In genomic region chr13:97681228-97681987, GRCm38 (mm10) we compare ENCODE assay signal across 12 mouse cellular contexts.
DNase-seq lines count a peak whose midpoint lies in the region; ATAC-seq and TF ChIP-seq lines count a peak whose summit lies in the region.
"Had no signal": no experiment of that assay in that cellular context is flagged by ENCODE, and none has a peak within 500 bp of the region (broad histone marks: within the 10 kb centered on the region; RNA-seq: fewer than 3 reads in every experiment).

No protein-coding gene starts in this region.

- H3K4me1 ChIP-seq in lung, embryonic 14.5 days (ENCODE audit: insufficient read depth), result peaks cover 11% of the 10 kb centered on the region
- no peaks in the 10 kb centered on the region for H3K4me1 ChIP-seq in lung, adult 2 months (ENCODE audit: control insufficient read depth, insufficient read depth, low read length)
- peaks cover 7% of the 10 kb centered on the region; the same call in 1 of the 2 replicates for H3K4me1 ChIP-seq in intestine, embryonic 16.5 days (ENCODE audit: control insufficient read depth, insufficient read depth, low read length)

- no peaks in the 10 kb centered on the region for H3K27me3 ChIP-seq in lung, embryonic 14.5 days (ENCODE audit: insufficient read depth, low read length)
- no peaks in the 10 kb centered on the region for H3K27me3 ChIP-seq in intestine, embryonic 16.5 days (replicated peaks; ENCODE audit: control insufficient read depth, insufficient read depth, low read length)
- H3K27me3 ChIP-seq: hindbrain, embryonic 15.5 days had no signal

- TF ChIP-seq POLR2A in lung, adult 2 months (IDR thresholded peaks at IDR 0.05; ENCODE audit: borderline replicate concordance, extremely low read depth, low read depth, low read length), result no peak

- WGBS in lung, embryonic 14.5 days, result 26% methylated on average over 6 of the region's 6 CpGs
- 63% methylated on average over 6 of the region's 6 CpGs for WGBS in lung, adult 2 months
- WGBS in intestine, embryonic 16.5 days, result 40% methylated on average over 6 of the region's 6 CpGs

- TF ChIP-seq CTCF in lung, embryonic 14.5 days (IDR thresholded peaks at IDR 0.05; ENCODE audit: low read depth), result no peak
- no peak for TF ChIP-seq CTCF in lung, adult 2 months (IDR thresholded peaks at IDR 0.05; ENCODE audit: insufficient read depth, low read length)

- no peaks in the 10 kb centered on the region for H3K36me3 ChIP-seq in lung, embryonic 14.5 days (ENCODE audit: insufficient read depth)
- no peaks in the 10 kb centered on the region for H3K36me3 ChIP-seq in intestine, embryonic 16.5 days (ENCODE audit: control insufficient read depth, insufficient read depth, low read length)
- H3K36me3 ChIP-seq: hindbrain, embryonic 15.5 days had no signal

- ATAC-seq in lung, embryonic 14.5 days (ENCODE audit: insufficient read depth), result peak; percentile 58
- ATAC-seq in intestine, embryonic 16.5 days, result peak; percentile 48; the same call in 1 of the 2 replicates

- no peak overlapping the region for H3K9ac ChIP-seq in lung, embryonic 14.5 days
- no peak overlapping the region for H3K9ac ChIP-seq in intestine, embryonic 16.5 days (ENCODE audit: low read depth, low read length)
- H3K9ac ChIP-seq: hindbrain, embryonic 15.5 days had no signal

- H3K4me3 ChIP-seq in lung, embryonic 14.5 days (ENCODE audit: low read depth, low read length), result no peak overlapping the region
- H3K4me3 ChIP-seq in lung, adult 2 months (replicated peaks; ENCODE audit: extremely low read depth, low read depth, low read length), result no peak overlapping the region
- no peak overlapping the region for H3K4me3 ChIP-seq in intestine, embryonic 16.5 days (ENCODE audit: low read length)
- H3K4me3 ChIP-seq: hindbrain, embryonic 15.5 days had no signal

- no peak overlapping the region for H3K4me2 ChIP-seq in lung, embryonic 14.5 days
- no peak overlapping the region for H3K4me2 ChIP-seq in intestine, embryonic 16.5 days (ENCODE audit: low read depth, low read length)
- H3K4me2 ChIP-seq: hindbrain, embryonic 15.5 days had no signal

- no peak overlapping the region; the same call in 1 of the 2 replicates for H3K27ac ChIP-seq in lung, embryonic 14.5 days (ENCODE audit: low read depth)
- H3K27ac ChIP-seq in intestine, embryonic 16.5 days (ENCODE audit: low read length), result 0 out of 2 replicates have a peak overlapping the region, but pooled peaks have one; percentile 20
- H3K27ac ChIP-seq: hindbrain, embryonic 15.5 days had no signal

- DNase-seq in embryo, embryonic 10.5 days (ENCODE audit: low spot score), result peak; percentile 25
- DNase-seq in embryo, embryonic 9.5 days (ENCODE audit: extremely low spot score), result no peak
- peak; percentile 59 for DNase-seq in lung, embryonic 14.5 days
- no peak for DNase-seq in lung, adult 2 months
- DNase-seq in thymus, postnatal 25 days, result peak; percentile 36
- DNase-seq in frontal cortex, postnatal 10 days (ENCODE audit: low spot score in 2 of 2), result no peak
- no peak for DNase-seq in layer of hippocampus, postnatal 36 days
- DNase-seq: adrenal gland, postnatal 36 days; liver; midbrain, embryonic 14.5 days had no signal

- H3K9me3 ChIP-seq in lung, embryonic 14.5 days (ENCODE audit: low read depth, low read length), result no peaks in the 10 kb centered on the region
- H3K9me3 ChIP-seq in intestine, embryonic 16.5 days (ENCODE audit: control insufficient read depth, low read length), result no peaks in the 10 kb centered on the region
- H3K9me3 ChIP-seq: hindbrain, embryonic 15.5 days had no signal

Comparison
In these comparisons a context has a peak if more than half of its experiments do, and no peak if none do; other contexts are left out.
1. DNase-seq: peak in embryo, embryonic 10.5 days (single experiment), lung, embryonic 14.5 days (single experiment) and thymus, postnatal 25 days (single experiment); none in embryo, embryonic 9.5 days (single experiment), lung, adult 2 months (single experiment), frontal cortex, postnatal 10 days (0 of 2) and layer of hippocampus, postnatal 36 days (0 of 2).